Mouse (Mus musculus) embryo, embryonic 11 days (tissue): ENCODE measurements around the gene Myt1l.

Experiments
- DNase-seq: peaks from one replicate; pipeline ENCODE4 v3.0.0-alpha.2; 2015

The Myt1l gene

DNA sequence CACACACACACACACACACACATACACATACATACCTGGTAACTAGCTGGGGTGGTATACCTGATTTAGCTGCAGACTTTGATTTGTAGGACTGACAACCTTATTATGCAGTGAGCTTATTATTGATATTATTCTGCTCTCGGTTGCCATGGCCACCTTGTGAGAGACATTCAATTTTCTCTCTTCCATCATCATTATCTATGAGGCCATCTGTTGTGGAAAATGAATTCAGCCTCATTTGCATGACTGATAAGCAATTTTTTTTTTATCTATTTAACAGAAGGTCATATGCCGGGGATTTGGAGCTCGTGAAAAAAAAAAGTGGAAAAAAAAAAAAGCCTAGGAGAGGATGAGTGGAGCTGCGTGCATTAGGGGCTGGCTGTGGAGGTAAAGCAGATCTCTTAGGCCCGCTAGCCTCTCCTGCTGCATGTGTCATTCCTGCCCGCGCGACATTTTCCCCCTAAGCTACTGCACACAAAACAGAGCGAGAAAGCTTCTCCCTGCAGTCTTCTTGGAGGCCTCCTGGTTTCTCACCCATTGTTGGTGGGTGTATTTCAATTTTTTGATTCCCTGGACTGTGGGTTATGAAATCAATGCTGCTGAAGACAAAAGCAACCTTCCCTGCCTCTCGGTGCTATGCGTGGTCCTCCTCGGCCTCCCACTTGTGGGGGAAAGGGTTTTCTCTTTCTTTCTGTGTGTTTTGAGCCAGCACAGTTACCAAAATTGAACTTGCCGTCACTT lies at the start of gene Myt1l:
Myt1l (plus strand) TSS at position 354 of the 741 bp plus-strand sequence.
- DNase-seq = peak; percentile 23

DNA sequence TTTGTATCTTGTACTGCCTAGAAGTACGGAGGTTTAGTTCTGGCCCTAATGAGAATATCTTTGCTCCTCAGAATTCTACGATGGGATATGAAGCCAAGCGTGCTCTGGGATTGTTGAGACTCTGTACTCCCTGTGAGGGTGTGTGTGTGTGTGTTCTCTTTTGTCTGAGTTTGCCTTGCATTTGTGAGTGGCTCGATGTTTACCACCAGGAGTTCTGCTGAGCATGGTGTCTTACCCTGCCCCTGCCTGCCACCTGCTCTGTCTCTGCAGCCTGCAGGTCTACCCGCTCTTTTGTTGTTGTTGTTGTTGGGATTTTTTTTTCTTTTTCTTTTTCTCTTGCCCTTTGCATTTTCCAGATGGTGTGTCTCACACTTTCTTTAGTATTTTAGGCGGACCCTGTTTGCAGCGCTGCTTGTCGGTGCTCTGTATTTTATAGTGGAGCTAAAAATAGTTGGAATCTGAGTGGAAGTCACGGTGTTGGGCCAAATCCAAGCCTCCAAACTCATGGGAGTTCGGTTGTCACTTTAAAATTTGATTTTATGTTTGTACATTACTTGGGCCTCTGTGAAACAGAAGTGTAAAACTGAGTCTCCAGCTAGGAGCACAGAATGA lies 41.7 kb upstream of the Myt1l start:
- DNase-seq = no peak

DNA sequence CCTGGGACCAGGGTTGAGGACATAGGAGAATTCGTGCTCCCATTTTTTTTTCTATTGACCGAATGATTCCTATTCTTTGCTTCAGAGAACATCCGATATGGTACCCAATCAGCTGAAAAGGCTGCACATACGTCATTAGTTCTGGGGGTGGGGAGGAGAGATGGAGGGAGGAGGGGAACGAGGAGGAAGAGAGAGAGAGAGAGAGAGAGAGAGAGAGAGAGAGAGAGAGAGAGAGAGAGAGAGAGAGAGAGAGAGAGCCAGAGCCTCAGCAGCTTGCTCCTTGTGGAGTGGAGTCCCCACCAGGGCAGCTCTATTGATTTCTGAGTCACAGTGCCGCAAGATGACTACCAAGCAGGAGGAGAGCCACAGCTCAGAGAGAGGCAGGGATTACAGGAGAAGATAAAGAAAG lies 1.9 kb upstream of the Myt1l start:
- DNase-seq = peak; percentile 54

GRCm38 (mm10) chr12:29527048-29527761 lies 979 bp upstream of the Myt1l start:
- DNase-seq = peak; percentile 72

DNA sequence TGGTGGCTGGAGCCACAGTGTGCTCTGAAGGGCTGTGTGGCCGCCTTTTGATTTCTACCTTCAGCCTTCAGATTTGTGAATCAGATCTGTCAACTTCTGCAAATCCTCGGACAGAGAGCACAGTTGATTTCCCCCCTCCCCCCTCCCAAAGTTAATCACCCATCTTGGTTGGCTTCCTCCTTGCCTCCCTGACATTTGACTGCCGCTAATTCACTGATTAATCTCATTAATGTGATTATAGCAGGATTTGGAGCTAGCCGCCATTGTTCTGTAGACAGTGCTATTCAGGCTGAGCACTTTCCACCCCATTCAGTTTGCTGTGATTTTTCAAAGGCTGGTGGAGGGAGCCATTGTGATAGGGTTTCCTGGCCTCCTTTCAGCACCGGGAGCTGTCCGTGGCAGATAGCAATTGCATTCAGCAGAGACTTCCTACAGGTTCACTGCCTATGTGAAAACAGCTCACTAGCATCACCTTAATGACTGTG lies 2.1 kb downstream of the Myt1l start:
- DNase-seq = peak; percentile 83

GRCm38 (mm10) chr12:29530823-29531222 lies 2.6 kb downstream of the Myt1l start:
- DNase-seq = no peak

GRCm38 (mm10) chr12:29533071-29533876 lies 5.1 kb downstream of the Myt1l start:
- DNase-seq = peak; percentile 18

DNA sequence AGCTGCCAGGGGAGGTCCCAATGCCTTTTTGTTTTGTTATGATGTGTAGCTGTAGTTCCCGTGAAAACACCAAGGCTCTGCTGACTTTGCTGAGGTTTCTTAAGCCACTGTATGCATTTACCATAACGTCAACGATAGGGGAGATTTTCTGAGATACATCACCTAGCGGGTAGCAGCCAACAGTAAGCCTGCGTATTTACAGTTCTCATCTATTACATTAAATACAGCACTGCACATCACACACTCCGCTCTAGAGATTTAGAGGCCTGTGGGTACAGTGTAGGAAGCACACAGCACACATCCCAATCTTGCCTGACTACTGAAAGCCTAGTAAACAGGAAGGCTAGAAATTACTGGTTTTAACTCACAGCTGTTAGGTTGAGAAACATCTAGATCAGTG lies 6.1 kb downstream of the Myt1l start:
- peak; percentile 22 for DNase-seq

DNA sequence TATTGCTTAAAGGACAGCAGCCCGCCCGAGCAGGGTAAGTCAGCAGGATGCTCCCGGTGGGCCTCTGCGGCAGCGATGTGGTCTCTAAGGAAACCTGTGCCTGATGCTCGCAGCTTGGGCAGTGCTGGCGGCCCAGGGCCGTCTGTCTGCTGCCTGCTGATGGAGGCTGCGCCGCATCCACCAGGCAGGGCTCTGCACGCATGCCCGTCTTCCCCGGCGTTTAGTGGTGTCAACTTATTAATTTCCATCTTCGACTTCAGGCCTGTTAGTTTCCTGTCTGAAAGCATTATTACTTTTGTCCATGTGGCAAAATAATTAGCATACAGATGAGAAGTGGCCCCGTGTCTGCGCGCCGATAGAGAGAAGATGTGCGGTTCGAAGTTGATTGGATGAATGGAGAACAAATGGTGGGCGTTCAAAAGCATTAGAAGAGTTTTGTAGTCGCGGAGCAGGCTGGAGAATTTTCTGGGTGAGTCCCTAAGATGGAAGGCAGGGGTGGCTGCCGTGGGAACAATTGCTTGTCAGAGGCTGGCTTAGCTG lies 6.6 kb downstream of the Myt1l start:
- DNase-seq = peak; percentile 63

DNA sequence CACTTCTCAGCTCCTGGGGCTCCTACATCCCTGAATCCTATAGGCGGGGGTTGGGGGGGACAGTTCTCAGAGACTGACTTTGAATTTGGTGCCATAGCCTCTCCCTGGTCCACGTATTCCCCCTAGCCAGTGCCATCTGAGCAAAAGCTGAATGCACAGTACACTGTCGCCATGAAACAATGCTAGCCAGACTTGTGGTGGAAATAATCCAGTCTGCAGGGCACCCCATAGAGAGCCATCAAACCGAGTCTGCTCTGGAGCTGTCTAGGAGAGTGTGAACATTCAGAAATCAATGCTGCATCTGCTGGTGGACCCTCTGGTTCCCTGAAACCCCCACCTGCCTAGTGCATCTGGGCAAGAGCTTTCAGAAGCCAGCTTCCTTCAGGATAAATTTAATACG lies 9.7 kb downstream of the Myt1l start:
- DNase-seq = no peak

GRCm38 (mm10) chr12:29538456-29538855 lies 10.3 kb downstream of the Myt1l start:
- no peak for DNase-seq

GRCm38 (mm10) chr12:29539106-29539505 lies 10.9 kb downstream of the Myt1l start:
- DNase-seq = no peak

DNA sequence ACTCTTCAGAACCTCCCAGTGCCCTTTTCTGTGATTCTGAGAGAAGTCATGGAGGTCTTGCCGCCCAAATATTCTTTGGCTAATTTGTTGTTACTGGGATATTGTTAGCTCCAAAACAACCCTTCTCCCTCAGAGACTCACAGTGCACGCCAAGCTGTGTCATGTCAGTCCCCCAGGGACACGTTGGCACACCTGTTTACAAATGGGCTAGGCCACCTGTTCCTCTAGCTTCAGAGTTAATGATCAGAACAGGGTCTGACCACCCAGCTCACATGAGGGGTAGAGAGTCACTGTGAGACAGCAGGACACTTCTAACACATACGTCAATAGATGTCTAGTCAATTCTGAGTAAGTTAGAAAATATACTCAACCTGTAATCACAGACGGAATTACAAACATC lies 12.6 kb downstream of the Myt1l start:
- no peak for DNase-seq

DNA sequence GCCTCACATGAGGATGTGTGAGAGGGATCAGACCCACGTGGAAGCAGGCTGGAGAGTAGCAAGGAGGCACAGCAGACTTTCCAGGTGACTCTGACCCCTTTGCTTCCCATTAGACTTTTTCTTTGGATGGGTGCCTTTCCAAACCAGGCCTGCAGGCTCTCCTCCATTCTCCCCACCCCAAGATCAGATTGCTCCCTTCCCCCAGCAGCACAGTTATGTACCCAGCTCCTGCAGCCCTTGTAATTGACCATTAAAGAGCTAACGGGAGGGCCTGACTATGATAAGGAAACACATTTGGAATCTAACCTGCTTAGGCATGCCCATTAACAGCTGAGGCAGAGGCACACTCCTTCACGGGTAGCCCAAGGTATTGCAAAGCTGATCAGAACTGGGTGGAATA lies 17.9 kb downstream of the Myt1l start:
- DNase-seq = no peak

GRCm38 (mm10) chr12:29547112-29547511 lies 18.9 kb downstream of the Myt1l start:
- DNase-seq = no peak

DNA sequence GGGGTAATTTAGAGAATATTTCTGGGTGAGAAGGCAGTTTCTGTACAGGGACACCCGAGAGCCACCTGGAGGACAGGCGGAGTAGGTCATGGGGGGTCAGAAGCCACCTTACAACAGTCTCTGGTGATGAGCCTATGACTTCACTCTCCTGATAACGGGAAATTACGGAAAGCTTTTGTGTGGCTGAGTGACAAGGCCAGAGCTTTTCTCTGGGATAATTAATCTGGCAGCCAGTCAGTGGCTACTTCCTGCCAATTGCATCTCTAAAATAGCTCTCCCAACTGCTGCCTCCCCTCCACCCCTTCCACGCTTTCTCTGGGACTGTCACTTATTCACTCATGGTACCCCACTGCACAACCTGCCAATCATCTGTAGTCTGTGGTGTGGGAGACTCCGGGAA lies 19.6 kb downstream of the Myt1l start:
- no peak for DNase-seq

GRCm38 (mm10) chr12:29553138-29553537 lies 25.0 kb downstream of the Myt1l start:
- no peak for DNase-seq

DNA sequence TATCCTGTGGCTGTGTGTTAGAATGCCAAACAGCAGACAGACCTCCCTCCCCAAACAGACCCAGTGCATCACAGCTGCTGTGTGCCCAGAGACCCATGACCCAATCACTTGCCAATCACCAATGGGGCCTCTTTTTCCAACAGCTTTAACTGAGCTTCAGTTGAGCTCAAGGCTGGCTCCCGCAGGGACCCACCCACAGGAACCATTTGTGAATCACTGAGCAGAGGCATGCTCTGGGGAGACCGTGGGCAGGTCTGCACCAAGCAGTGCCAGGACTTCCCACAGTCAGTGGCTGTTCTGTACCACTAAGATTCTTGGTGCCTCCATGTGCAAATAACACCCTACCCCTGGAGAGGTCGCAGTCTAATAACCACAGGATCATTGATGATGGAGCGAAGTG lies 27.5 kb downstream of the Myt1l start:
- DNase-seq = no peak

- no peak for DNase-seq
Observed at GRCm38 (mm10) chr12:29556408-29556807, 28.2 kb downstream of the Myt1l start.

DNA sequence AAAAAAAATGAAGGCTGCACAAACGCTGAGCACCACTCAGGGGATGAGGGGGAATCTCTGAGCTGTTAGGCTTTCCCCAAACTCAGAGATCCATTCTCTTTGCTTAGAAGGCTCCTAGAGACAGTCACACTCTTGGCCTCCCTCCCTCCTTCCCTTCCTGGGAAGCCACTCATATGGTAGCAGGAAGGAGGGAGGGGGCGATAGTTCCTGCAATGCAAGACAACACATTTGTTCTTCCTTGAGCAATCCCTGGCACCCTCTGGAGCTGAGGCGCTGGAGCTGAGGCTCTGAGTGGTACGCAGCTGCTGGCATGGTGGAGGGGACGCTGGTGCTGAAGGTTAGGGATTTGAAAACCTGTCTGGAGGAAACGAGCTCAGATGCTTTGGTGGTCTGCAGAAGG lies 28.7 kb downstream of the Myt1l start:
- DNase-seq = no peak

- DNase-seq = no peak
Observed at GRCm38 (mm10) chr12:29559769-29560168, 31.6 kb downstream of the Myt1l start.

DNA sequence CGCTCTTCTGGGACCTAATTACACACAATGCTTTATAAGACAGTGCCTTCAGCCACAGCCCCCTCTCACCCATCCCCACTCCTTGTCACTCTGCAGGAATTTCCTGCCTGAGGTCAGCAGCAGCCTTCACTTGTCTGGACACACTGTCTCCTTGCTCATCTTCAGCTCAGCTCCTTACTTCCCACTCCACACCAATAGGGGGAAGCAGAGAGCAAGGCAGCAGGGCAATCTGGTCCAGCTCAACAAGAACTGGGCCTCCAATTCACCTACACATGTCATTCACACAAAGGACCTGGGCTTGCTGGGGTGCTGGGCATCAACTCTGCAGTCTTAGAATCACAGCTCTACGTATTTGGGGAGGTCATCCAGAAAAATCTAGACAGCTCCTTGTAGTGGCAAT lies 33.0 kb downstream of the Myt1l start:
- DNase-seq = no peak

DNA sequence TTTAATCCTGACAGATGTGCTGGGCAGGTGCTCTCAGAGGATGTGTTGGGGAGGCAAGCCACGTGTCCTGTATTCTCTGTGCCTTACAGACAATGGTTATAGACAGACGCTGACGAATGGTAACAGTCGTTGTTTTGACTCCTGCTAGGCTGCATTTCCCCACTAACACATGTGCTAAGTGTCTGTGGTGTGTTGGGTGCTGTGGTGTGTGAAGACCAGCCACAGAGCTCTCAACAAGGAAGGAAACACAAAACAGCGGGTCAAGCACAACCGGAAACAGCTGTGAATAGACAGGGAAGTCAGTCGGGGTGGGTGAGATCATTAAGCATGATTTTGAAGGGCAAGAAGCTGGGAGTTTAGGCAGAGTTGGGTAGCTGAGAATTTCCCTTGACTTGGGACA lies 41.1 kb downstream of the Myt1l start:
- DNase-seq = no peak
